Mouse (Mus musculus): Measurements from ENCODE around the gene Shcbp1l. TPM values are rescaled to one million over a fixed set of nuclear protein-coding genes. Genes with fewer than 3 reads are reported as not detected.

Shcbp1l gene
- polyA plus RNA-seq (2015; fragmentation: Nextera tagmentation; extraction: Ambion mirVana), result 0.33 and 0.35 TPM in 2 replicates

GRCm38 (mm10) chr1:153424770-153425584, at the start of gene Shcbp1l:
Gene Shcbp1l (plus strand): TSS chr1:153425162.

GRCm38 (mm10) chr1:153487500-153487879, 62.5 kb downstream of the Shcbp1l start, which contains the start of gene Dhx9:
Gene Dhx9 (minus strand): TSS chr1:153487660.

Other genes with a start within 250 kb of the Shcbp1l start
- 1.4 and 2.6 TPM in 2 replicates for gene Lamc2, start 238.7 kb upstream of the Shcbp1l start, polyA plus RNA-seq (2015; fragmentation: Nextera tagmentation; extraction: Ambion mirVana)
- gene Lamc1, start 92.4 kb upstream of the Shcbp1l start, polyA plus RNA-seq (2015; fragmentation: Nextera tagmentation; extraction: Ambion mirVana), result 42.9 and 49.4 TPM in 2 replicates
- 16.4 and 18.8 TPM in 2 replicates for gene Dhx9, start 62.5 kb downstream of the Shcbp1l start, polyA plus RNA-seq (2015; fragmentation: Nextera tagmentation; extraction: Ambion mirVana)
- gene Npl, start 124.9 kb downstream of the Shcbp1l start, polyA plus RNA-seq (2015; fragmentation: Nextera tagmentation; extraction: Ambion mirVana), result 15.0 and 22.8 TPM in 2 replicates
- gene Rgs8, start 227.9 kb downstream of the Shcbp1l start, polyA plus RNA-seq (2015; fragmentation: Nextera tagmentation; extraction: Ambion mirVana), result 0.18 and 0.32 TPM in 2 replicates

Measured in adrenal gland, postnatal 0 days (tissue).